Mouse (Mus musculus): ENCODE measurements at regions not wholly inside any gene's neighbourhood (a gene's known extent, or its start where the extent isn't known, plus 50 kb on each side); places are given as distances from the start of the nearest gene placed in this dataset.

- DNase-seq (ENCODE audit: low spot score), result no peak
These were observed 190.5 kb downstream of the Prkcq start for GRCm38 (mm10) chr2:11362205-11362994.

DNA sequence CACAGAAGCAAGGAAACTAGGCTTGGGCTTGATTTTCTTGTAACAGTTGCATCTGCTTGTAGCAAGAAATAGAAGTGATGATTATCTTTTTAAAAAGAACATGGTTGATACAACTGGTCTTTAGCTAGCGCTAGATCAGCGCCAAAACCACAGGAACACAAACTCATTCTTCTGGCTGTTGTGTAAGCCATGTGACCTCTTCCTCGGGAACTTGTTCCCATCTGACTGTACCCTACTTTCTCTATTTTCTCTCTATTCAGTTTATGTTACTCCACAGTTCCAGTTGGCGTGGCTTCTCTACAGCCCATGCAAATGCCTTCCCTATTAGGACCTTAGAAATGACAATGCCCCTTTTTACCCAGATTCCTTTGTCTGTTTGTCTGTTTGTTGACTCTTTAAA is 187.4 kb downstream of the Prkcq start:
- DNase-seq (ENCODE audit: low spot score), result no peak

DNA sequence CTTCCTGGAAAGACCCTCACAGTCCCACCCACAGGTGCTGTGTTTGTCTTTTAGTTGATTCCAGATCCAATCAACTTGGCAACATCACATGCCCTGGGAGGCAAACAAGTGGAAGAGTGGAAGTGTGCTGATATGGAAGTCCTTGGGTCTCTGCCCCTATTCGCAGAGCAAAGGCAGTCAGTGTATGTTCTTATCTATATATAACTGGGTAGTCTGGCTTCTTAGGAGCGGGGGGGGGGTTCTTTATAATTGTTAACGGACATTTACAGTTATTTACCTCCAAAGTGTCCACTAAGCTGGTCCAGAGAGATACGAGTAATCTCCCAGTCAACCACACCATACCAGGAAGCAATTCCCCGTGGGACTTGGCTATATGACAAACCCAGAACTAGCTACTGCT is 184.8 kb downstream of the Prkcq start:
- no peak for DNase-seq (ENCODE audit: low spot score)

- no peak for DNase-seq (ENCODE audit: low spot score)
These were observed 183.7 kb downstream of the Prkcq start for GRCm38 (mm10) chr2:11355594-11355993.

Measured in lung, postnatal 25 days (tissue).